Mouse (Mus musculus): Measurements from ENCODE around the gene Ptpn9. TPM values are rescaled to one million over a fixed set of nuclear protein-coding genes. Genes with fewer than 3 reads are reported as not detected.

The Ptpn9 gene
- total RNA-seq, 2 experiments from 2014 or later: 9.8 to 12.6 TPM

Other genes starting within 250 kb of the Ptpn9 start
- gene Lingo1, start 198.5 kb upstream of the Ptpn9 start, total RNA-seq (2015): not detected in 2 replicates
- gene Lingo1, start 198.5 kb upstream of the Ptpn9 start, total RNA-seq (2017): not detected in 2 replicates
- gene Odf3l1, start 130.2 kb upstream of the Ptpn9 start, total RNA-seq (2015): not detected in 2 replicates
- not detected in 2 replicates for gene Odf3l1, start 130.2 kb upstream of the Ptpn9 start, total RNA-seq (2017)
- gene Cspg4, start 129.9 kb upstream of the Ptpn9 start, total RNA-seq (2015): not detected in 2 replicates
- not detected in 2 replicates for gene Cspg4, start 129.9 kb upstream of the Ptpn9 start, total RNA-seq (2017)
- gene Snx33, start 66.6 kb upstream of the Ptpn9 start, total RNA-seq (2015): 3.6 and 4.0 TPM in 2 replicates
- gene Snx33, start 66.6 kb upstream of the Ptpn9 start, total RNA-seq (2017): 2.2 and 3.1 TPM in 2 replicates
- 71.0 and 83.9 TPM in 2 replicates for gene Imp3, start 57.4 kb upstream of the Ptpn9 start, total RNA-seq (2015)
- 34.2 and 54.6 TPM in 2 replicates for gene Imp3, start 57.4 kb upstream of the Ptpn9 start, total RNA-seq (2017)
- gene Snupn, start 44.0 kb upstream of the Ptpn9 start, total RNA-seq (2015): 3.5 and 4.6 TPM in 2 replicates
- 5.0 and 7.1 TPM in 2 replicates for gene Snupn, start 44.0 kb upstream of the Ptpn9 start, total RNA-seq (2017)
- gene Sin3a, start 77.1 kb downstream of the Ptpn9 start, total RNA-seq (2015): 83.5 and 87.5 TPM in 2 replicates
- gene Sin3a, start 77.1 kb downstream of the Ptpn9 start, total RNA-seq (2017): 89.8 and 96.9 TPM in 2 replicates
- 27.4 and 47.7 TPM in 2 replicates for gene Man2c1, start 135.8 kb downstream of the Ptpn9 start, total RNA-seq (2015)
- 33.6 and 35.4 TPM in 2 replicates for gene Man2c1, start 135.8 kb downstream of the Ptpn9 start, total RNA-seq (2017)
- 5.4 and 5.5 TPM in 2 replicates for gene Neil1, start 153.4 kb downstream of the Ptpn9 start, total RNA-seq (2015)
- 2.1 and 4.1 TPM in 2 replicates for gene Neil1, start 153.4 kb downstream of the Ptpn9 start, total RNA-seq (2017)
- gene Commd4, start 163.4 kb downstream of the Ptpn9 start, total RNA-seq (2015): 100 and 108 TPM in 2 replicates
- 150 and 151 TPM in 2 replicates for gene Commd4, start 163.4 kb downstream of the Ptpn9 start, total RNA-seq (2017)
- not detected in 2 replicates for gene Trcg1, start 241.6 kb downstream of the Ptpn9 start, total RNA-seq (2015)
- not detected in 2 replicates for gene Trcg1, start 241.6 kb downstream of the Ptpn9 start, total RNA-seq (2017)

Measured in megakaryocyte, adult 5-6 weeks (primary cell).